ENCODE assay signal across 13 mouse cellular contexts in genomic region chr12:27390439-27390838, GRCm38 (mm10). TPM values are rescaled to one million over a fixed set of nuclear protein-coding genes. Genes with fewer than 3 reads are reported as not detected.
DNase-seq lines count a peak whose midpoint lies in the region; ATAC-seq and TF ChIP-seq lines count a peak whose summit lies in the region.
"Had no signal": no experiment of that assay in that cellular context is flagged by ENCODE, and none has a peak within 500 bp of the region (broad histone marks: within the 10 kb centered on the region; RNA-seq: fewer than 3 reads in every experiment).

No protein-coding gene starts in this region.

- H3K4me1 ChIP-seq in hindbrain, embryonic 10.5 days (replicated peaks): peaks cover 34% of the 10 kb centered on the region
- no peaks in the 10 kb centered on the region for H3K4me1 ChIP-seq in hindbrain, embryonic 11.5 days (replicated peaks; ENCODE audit: control insufficient read depth, insufficient read depth, low read length)
- peaks cover 10% of the 10 kb centered on the region for H3K4me1 ChIP-seq in limb, embryonic 14.5 days (ENCODE audit: control insufficient read depth, insufficient read depth, low read length)
- H3K4me1 ChIP-seq: liver, embryonic 13.5 days had no signal

- peak overlapping the region; percentile 64; the same call in 1 of the 2 replicates for H3K27ac ChIP-seq in hindbrain, embryonic 10.5 days
- no peak overlapping the region for H3K27ac ChIP-seq in hindbrain, embryonic 11.5 days (ENCODE audit: low read depth, low read length)
- no peak overlapping the region for H3K27ac ChIP-seq in limb, embryonic 14.5 days (replicated peaks; ENCODE audit: low read depth, low read length)
- H3K27ac ChIP-seq: kidney, postnatal 0 days; liver, embryonic 13.5 days; macrophage had no signal

- H3K4me3 ChIP-seq in hindbrain, embryonic 10.5 days: no peak overlapping the region
- no peak overlapping the region for H3K4me3 ChIP-seq in hindbrain, embryonic 11.5 days (ENCODE audit: low read depth, low read length)
- H3K4me3 ChIP-seq in limb, embryonic 14.5 days (replicated peaks; ENCODE audit: low read length): no peak overlapping the region
- H3K4me3 ChIP-seq: liver, embryonic 13.5 days had no signal

- DNase-seq in hindbrain, embryonic 10.5 days (ENCODE audit: low spot score): no peak
- DNase-seq in hindbrain, embryonic 11.5 days (ENCODE audit: low spot score): no peak
- DNase-seq in Patski (ENCODE audit: low read depth, low spot score): no peak
- peak; percentile 18 to 19 for DNase-seq in gastrocnemius, postnatal 4 days (ENCODE audit: low spot score in 2 of 2)
- DNase-seq in limb, embryonic 14.5 days (ENCODE audit: low spot score): no peak
- DNase-seq in testis, postnatal 10 days (ENCODE audit: low spot score): no peak
- no peak for DNase-seq in left cerebral cortex, adult 8-10 months (ENCODE audit: low spot score in 2 of 2)
- DNase-seq: adrenal gland, postnatal 14 days; liver, embryonic 13.5 days; thymus, adult 2 months had no signal

- in situ Hi-C loops in Patski (cut with MboI; ENCODE audit: low pct_unique_long_range_greater_than_20kb): no loop called here

- no peaks in the 10 kb centered on the region for H3K9me3 ChIP-seq in hindbrain, embryonic 10.5 days
- no peaks in the 10 kb centered on the region for H3K9me3 ChIP-seq in hindbrain, embryonic 11.5 days (ENCODE audit: control insufficient read depth, low read length)
- no peaks in the 10 kb centered on the region for H3K9me3 ChIP-seq in limb, embryonic 14.5 days (ENCODE audit: control insufficient read depth, low read length)
- H3K9me3 ChIP-seq: liver, embryonic 13.5 days had no signal

- no peak overlapping the region for H3K9ac ChIP-seq in hindbrain, embryonic 11.5 days (ENCODE audit: low read depth, low read length)
- no peak overlapping the region for H3K9ac ChIP-seq in limb, embryonic 14.5 days (ENCODE audit: low read depth, low read length, severe bottlenecking)
- H3K9ac ChIP-seq: liver, embryonic 13.5 days had no signal

- no peak overlapping the region for H3K4me2 ChIP-seq in hindbrain, embryonic 11.5 days (replicated peaks; ENCODE audit: low read depth, low read length)
- H3K4me2 ChIP-seq in limb, embryonic 14.5 days (replicated peaks; ENCODE audit: low read depth, low read length, severe bottlenecking): no peak overlapping the region
- H3K4me2 ChIP-seq: liver, embryonic 13.5 days had no signal

- POLR2A ChIA-PET in Patski (lab: Charles Lee): no interaction called here

- CTCF ChIA-PET in Patski (lab: Charles Lee): no interaction called here

- no peak for TF ChIP-seq CTCF in Patski (IDR thresholded peaks at IDR 0.05)

- no peak for ATAC-seq in hindbrain, embryonic 11.5 days (ENCODE audit: low FRiP score)
- peak; percentile 63 for ATAC-seq in Patski
- ATAC-seq in limb, embryonic 14.5 days (ENCODE audit: low FRiP score, low read depth): peak; percentile 65; the same call in 1 of the 2 replicates

- TF ChIP-seq POLR2A in limb, embryonic 14.5 days (IDR thresholded peaks at IDR 0.05; ENCODE audit: borderline replicate concordance, extremely low read depth, insufficient read depth, insufficient read length): no peak

- no peaks in the 10 kb centered on the region for H3K27me3 ChIP-seq in hindbrain, embryonic 10.5 days (ENCODE audit: insufficient read depth, poor library complexity, severe bottlenecking)
- no peaks in the 10 kb centered on the region for H3K27me3 ChIP-seq in hindbrain, embryonic 11.5 days (ENCODE audit: control insufficient read depth, insufficient read depth, low read length)
- H3K27me3 ChIP-seq in Patski: no peaks in the 10 kb centered on the region
- H3K27me3 ChIP-seq in limb, embryonic 14.5 days (ENCODE audit: control insufficient read depth, insufficient read depth, low read length): no peaks in the 10 kb centered on the region
- H3K27me3 ChIP-seq: liver, embryonic 13.5 days had no signal

- no peaks in the 10 kb centered on the region for H3K36me3 ChIP-seq in hindbrain, embryonic 10.5 days
- no peaks in the 10 kb centered on the region for H3K36me3 ChIP-seq in hindbrain, embryonic 11.5 days (ENCODE audit: control insufficient read depth, insufficient read depth, low read length)
- no peaks in the 10 kb centered on the region for H3K36me3 ChIP-seq in limb, embryonic 14.5 days (ENCODE audit: control insufficient read depth, insufficient read depth, low read length)
- H3K36me3 ChIP-seq: liver, embryonic 13.5 days had no signal

- 41% methylated on average over 3 of the region's 3 CpGs for WGBS in hindbrain, embryonic 10.5 days
- 60% methylated on average over 3 of the region's 3 CpGs for WGBS in hindbrain, embryonic 11.5 days
- WGBS in limb, embryonic 14.5 days: 52% methylated on average over 3 of the region's 3 CpGs

RNA-seq across cellular contexts. Expression of gene Sox11, which starts 48.1 kb away (rescaled TPM):
- polyA plus RNA-seq in hindbrain, embryonic 10.5 days (2016; fragmentation: Nextera tagmentation; extraction: Ambion mirVana): 295 and 388 TPM in 2 replicates
- 728 and 786 TPM in 2 replicates for polyA plus RNA-seq in hindbrain, embryonic 11.5 days (2014; fragmentation: Nextera tagmentation; extraction: Ambion mirVana)
- 21.2 TPM for polyA plus RNA-seq in Patski (2021)
- total RNA-seq in gastrocnemius, postnatal 4 days (2021): 10 to 100 TPM; 10.6 to 12.0 TPM
- 35.1 and 46.0 TPM in 2 replicates for polyA plus RNA-seq in limb, embryonic 14.5 days (2012; rRNA removed)
- polyA plus RNA-seq in limb, embryonic 14.5 days (2014; fragmentation: Nextera tagmentation; extraction: Ambion mirVana): 102 and 139 TPM in 2 replicates
- total RNA-seq in left cerebral cortex, adult 8-10 months (2022): 10 to 100 TPM in 3 of 4 experiments, 1 to 10 TPM in 1; 9.5 to 11.8 (median 11.4) TPM
- total RNA-seq: common myeloid progenitor, adult 5-6 weeks had no signal
- polyA plus RNA-seq: macrophage had no signal

Comparison
In these comparisons a context has a peak if more than half of its experiments do, and no peak if none do; other contexts are left out.
1. DNase-seq: peak in gastrocnemius, postnatal 4 days (2 of 2); none in hindbrain, embryonic 10.5 days (single experiment), hindbrain, embryonic 11.5 days (single experiment), Patski (single experiment), limb, embryonic 14.5 days (single experiment), testis, postnatal 10 days (single experiment) and left cerebral cortex, adult 8-10 months (0 of 2).